Mouse (Mus musculus) heart, embryonic 10.5 days (tissue): ENCODE data around the gene Synj2. TPM values are rescaled to one million over a fixed set of nuclear protein-coding genes. Genes with fewer than 3 reads are reported as not detected.

Experiments used
- DNase-seq: peaks from one replicate; pipeline ENCODE4 v3.0.0-alpha.2; 2017; ENCODE audit warnings: low spot score
- H3K27ac ChIP-seq: fragments of 300-500 bp; sonication (generic); 2 replicates; pipeline ENCODE4 v1.5.1; 2016; ENCODE audit warnings: mild to moderate bottlenecking
- H3K27me3 ChIP-seq: fragments of 300-500 bp; sonication (generic); 2 replicates; pipeline ENCODE4 v1.6.1; 2016; ENCODE audit warnings: mild to moderate bottlenecking; ENCODE audit not compliant: poor library complexity, insufficient read depth, severe bottlenecking
- H3K36me3 ChIP-seq: fragments of 300-500 bp; sonication (generic); 2 replicates; pipeline ENCODE4 v1.6.1; 2016; ENCODE audit warnings: mild to moderate bottlenecking, moderate library complexity
- H3K4me1 ChIP-seq: fragments of 300-500 bp; sonication (generic); 2 replicates; pipeline ENCODE4 v1.6.1; 2016; ENCODE audit warnings: mild to moderate bottlenecking
- H3K4me3 ChIP-seq: fragments of 300-500 bp; sonication (generic); 2 replicates; pipeline ENCODE4 v1.5.1; 2016; ENCODE audit warnings: mild to moderate bottlenecking, moderate library complexity
- H3K9me3 ChIP-seq: fragments of 300-500 bp; sonication (generic); 2 replicates; pipeline ENCODE4 v1.6.1; 2016; ENCODE audit warnings: mild to moderate bottlenecking, moderate library complexity
- WGBS: fragments of 180-500 bp; shearing (Covaris S2); methylation state at CpG from one replicate; pipeline ENCODE4 v1.1.7; 2016; 5-methylcytosine and 5-hydroxymethylcytosine counted together
- polyA plus RNA-seq: library from polyadenylated mRNA; unstranded; fragments of >200 nt; fragmentation: Nextera tagmentation; extraction: Ambion mirVana; gene quantifications from 2 replicates; pipeline ENCODE4 v1.2.1, GENCODE M21; 2016

Synj2 gene
- polyA plus RNA-seq, 1 experiment from 2014 or later = 3.4 TPM

- Histone ChIP-seq H3K27ac (no peak overlapping the region), H3K36me3 (no peaks in the 10 kb centered on the region), H3K4me3 (peak overlapping the region; percentile 78), H3K27me3 (peaks cover 50% of the 10 kb centered on the region), H3K4me1 (peaks cover 23% of the 10 kb centered on the region), H3K9me3 (no peaks in the 10 kb centered on the region)
- 68% methylated on average over 3 of the region's 3 CpGs for WGBS
- no peak for DNase-seq
Measured at GRCm38 (mm10) chr17:5942156-5942555, 1.1 kb downstream of the Synj2 start.

GRCm38 (mm10) chr17:5943053-5943452 lies 2.0 kb downstream of the Synj2 start:
- 72% methylated on average over 1 of the region's 1 CpGs for WGBS
- Histone ChIP-seq H3K27ac (no peak overlapping the region), H3K4me3 (no peak overlapping the region), H3K27me3 (peaks cover 44% of the 10 kb centered on the region), H3K4me1 (peaks cover 23% of the 10 kb centered on the region), H3K36me3 (no peaks in the 10 kb centered on the region), H3K9me3 (no peaks in the 10 kb centered on the region)
- DNase-seq = no peak

GRCm38 (mm10) chr17:5947039-5947438 lies 6.0 kb downstream of the Synj2 start:
- peaks cover 7% of the 10 kb centered on the region for H3K27me3 ChIP-seq
- no peaks in the 10 kb centered on the region for H3K9me3 ChIP-seq
- no peak overlapping the region for H3K27ac ChIP-seq
- no peak overlapping the region for H3K4me3 ChIP-seq
- no peaks in the 10 kb centered on the region for H3K36me3 ChIP-seq
- WGBS = 72% methylated on average over 3 of the region's 3 CpGs
- no peak for DNase-seq
- peaks cover 3% of the 10 kb centered on the region; the same call in 1 of the 2 replicates for H3K4me1 ChIP-seq

- Histone ChIP-seq H3K27ac (no peak overlapping the region), H3K9me3 (no peaks in the 10 kb centered on the region), H3K4me1 (no peaks in the 10 kb centered on the region), H3K36me3 (no peaks in the 10 kb centered on the region), H3K4me3 (no peak overlapping the region), H3K27me3 (peaks cover 6% of the 10 kb centered on the region; the same call in 1 of the 2 replicates)
- WGBS = 79% methylated on average over 4 of the region's 4 CpGs
- DNase-seq = no peak
Measured at GRCm38 (mm10) chr17:5952455-5952854, 11.4 kb downstream of the Synj2 start.

- Histone ChIP-seq H3K4me1 (peaks cover 17% of the 10 kb centered on the region), H3K27ac (no peak overlapping the region), H3K9me3 (no peaks in the 10 kb centered on the region), H3K4me3 (no peak overlapping the region), H3K36me3 (no peaks in the 10 kb centered on the region), H3K27me3 (peaks cover 14% of the 10 kb centered on the region; the same call in 1 of the 2 replicates)
- 81% methylated on average over 2 of the region's 2 CpGs for WGBS
- no peak for DNase-seq
Measured at GRCm38 (mm10) chr17:5956350-5957000, 15.4 kb downstream of the Synj2 start.

- 65% methylated on average over 3 of the region's 3 CpGs for WGBS
- H3K27ac ChIP-seq = no peak overlapping the region
- no peaks in the 10 kb centered on the region for H3K36me3 ChIP-seq
- H3K4me1 ChIP-seq = peaks cover 17% of the 10 kb centered on the region
- no peak overlapping the region for H3K4me3 ChIP-seq
- H3K27me3 ChIP-seq = peaks cover 14% of the 10 kb centered on the region; the same call in 1 of the 2 replicates
- H3K9me3 ChIP-seq = no peaks in the 10 kb centered on the region
- DNase-seq = no peak
Measured at GRCm38 (mm10) chr17:5957097-5957496, 16.0 kb downstream of the Synj2 start.

GRCm38 (mm10) chr17:5958229-5958628 lies 17.1 kb downstream of the Synj2 start:
- H3K9me3 ChIP-seq = no peaks in the 10 kb centered on the region
- no peaks in the 10 kb centered on the region for H3K36me3 ChIP-seq
- peaks cover 14% of the 10 kb centered on the region; the same call in 1 of the 2 replicates for H3K27me3 ChIP-seq
- no peak for DNase-seq
- no peak overlapping the region for H3K27ac ChIP-seq
- WGBS = 86% methylated on average over 5 of the region's 5 CpGs
- peaks cover 17% of the 10 kb centered on the region for H3K4me1 ChIP-seq
- H3K4me3 ChIP-seq = no peak overlapping the region

- no peak for DNase-seq
- peaks cover 14% of the 10 kb centered on the region; the same call in 1 of the 2 replicates for H3K27me3 ChIP-seq
- no peak overlapping the region for H3K27ac ChIP-seq
- no peak overlapping the region for H3K4me3 ChIP-seq
- no peaks in the 10 kb centered on the region for H3K36me3 ChIP-seq
- peaks cover 17% of the 10 kb centered on the region for H3K4me1 ChIP-seq
- no peaks in the 10 kb centered on the region for H3K9me3 ChIP-seq
- 76% methylated on average over 10 of the region's 10 CpGs for WGBS
Measured at GRCm38 (mm10) chr17:5958636-5959035, 17.6 kb downstream of the Synj2 start.

- no peaks in the 10 kb centered on the region for H3K36me3 ChIP-seq
- H3K4me1 ChIP-seq = peaks cover 17% of the 10 kb centered on the region
- no peaks in the 10 kb centered on the region for H3K9me3 ChIP-seq
- no peak overlapping the region for H3K4me3 ChIP-seq
- peaks cover 14% of the 10 kb centered on the region; the same call in 1 of the 2 replicates for H3K27me3 ChIP-seq
- no peak overlapping the region for H3K27ac ChIP-seq
- DNase-seq = no peak
- WGBS = 66% methylated on average over 7 of the region's 7 CpGs
Measured at GRCm38 (mm10) chr17:5959096-5959495, 18.0 kb downstream of the Synj2 start.

- 33% methylated on average over 9 of the region's 9 CpGs for WGBS
- Histone ChIP-seq H3K4me3 (no peak overlapping the region), H3K4me1 (peaks cover 19% of the 10 kb centered on the region), H3K27ac (0 out of 2 replicates have a peak overlapping the region, but pooled peaks have one; percentile 42), H3K27me3 (peaks cover 14% of the 10 kb centered on the region; the same call in 1 of the 2 replicates), H3K36me3 (no peaks in the 10 kb centered on the region), H3K9me3 (no peaks in the 10 kb centered on the region)
- DNase-seq = no peak
Measured at GRCm38 (mm10) chr17:5959802-5960201, 18.7 kb downstream of the Synj2 start.

GRCm38 (mm10) chr17:5963766-5964165 lies 22.7 kb downstream of the Synj2 start:
- Histone ChIP-seq H3K4me3 (no peak overlapping the region), H3K4me1 (peaks cover 27% of the 10 kb centered on the region), H3K36me3 (no peaks in the 10 kb centered on the region), H3K9me3 (no peaks in the 10 kb centered on the region), H3K27me3 (peaks cover 7% of the 10 kb centered on the region; the same call in 1 of the 2 replicates), H3K27ac (no peak overlapping the region)
- 84% methylated on average over 8 of the region's 8 CpGs for WGBS
- no peak for DNase-seq

GRCm38 (mm10) chr17:5965084-5965781 lies 24.2 kb downstream of the Synj2 start:
- Histone ChIP-seq H3K27ac (peak overlapping the region; percentile 62), H3K36me3 (no peaks in the 10 kb centered on the region), H3K4me1 (peaks cover 12% of the 10 kb centered on the region), H3K27me3 (no peaks in the 10 kb centered on the region), H3K4me3 (no peak overlapping the region), H3K9me3 (no peaks in the 10 kb centered on the region)
- WGBS = 55% methylated on average over 9 of the region's 9 CpGs
- DNase-seq = no peak

GRCm38 (mm10) chr17:5966706-5967105 lies 25.6 kb downstream of the Synj2 start:
- H3K4me1 ChIP-seq = peaks cover 9% of the 10 kb centered on the region
- H3K27me3 ChIP-seq = no peaks in the 10 kb centered on the region
- H3K4me3 ChIP-seq = no peak overlapping the region
- no peak overlapping the region for H3K27ac ChIP-seq
- no peaks in the 10 kb centered on the region for H3K36me3 ChIP-seq
- WGBS = 65% methylated on average over 5 of the region's 5 CpGs
- no peaks in the 10 kb centered on the region for H3K9me3 ChIP-seq
- no peak for DNase-seq
